Mouse (Mus musculus) forebrain, embryonic 13.5 days (tissue): ENCODE measurements around the gene Kcna5. TPM values are rescaled to one million over a fixed set of nuclear protein-coding genes. Genes with fewer than 3 reads are reported as not detected.

Source experiments
- ATAC-seq: fragments of 200-750 bp; cut with Nextera tagmentation; 2 replicates; pipeline ENCODE4 v1.8.0; 2017
- H3K27ac ChIP-seq: fragments of 300-500 bp; sonication (generic); 2 replicates; pipeline ENCODE4 v1.5.1; 2015; ENCODE audit warnings: inconsistent platforms, mild to moderate bottlenecking, moderate library complexity
- H3K27me3 ChIP-seq: fragments of 300-500 bp; sonication (generic); 2 replicates; pipeline ENCODE4 v1.6.1; 2015; ENCODE audit warnings: mild to moderate bottlenecking, inconsistent platforms
- H3K36me3 ChIP-seq: fragments of 300-500 bp; sonication (generic); 2 replicates; pipeline ENCODE4 v1.6.1; 2015; ENCODE audit warnings: mild to moderate bottlenecking, inconsistent platforms; ENCODE audit not compliant: poor library complexity, severe bottlenecking
- H3K4me1 ChIP-seq: fragments of 300-500 bp; sonication (generic); 2 replicates; pipeline ENCODE4 v1.6.1; 2015; ENCODE audit warnings: inconsistent platforms
- H3K4me2 ChIP-seq: fragments of 300-500 bp; sonication (generic); 2 replicates; pipeline ENCODE4 v1.6.1; 2015; ENCODE audit warnings: inconsistent platforms, mild to moderate bottlenecking, moderate library complexity
- H3K4me3 ChIP-seq: fragments of 300-500 bp; sonication (generic); 2 replicates; pipeline ENCODE4 v1.5.1; 2015; ENCODE audit warnings: mild to moderate bottlenecking, inconsistent platforms
- H3K9ac ChIP-seq: fragments of 300-500 bp; sonication (generic); 2 replicates; pipeline ENCODE4 v1.6.1; 2015; ENCODE audit warnings: mild to moderate bottlenecking, inconsistent platforms
- H3K9me3 ChIP-seq: fragments of 300-500 bp; sonication (generic); replicated peaks from 2 replicates; pipeline ENCODE4 v1.6.1; 2016; ENCODE audit warnings: inconsistent platforms
- WGBS: fragments of 180-500 bp; shearing (Covaris S2); methylation state at CpG from one replicate; pipeline ENCODE4 v1.1.7; 2015; 5-methylcytosine and 5-hydroxymethylcytosine counted together
- polyA plus RNA-seq: library from polyadenylated mRNA; unstranded; fragments of >200 nt; fragmentation: Nextera tagmentation; extraction: Ambion mirVana; gene quantifications from 2 replicates; pipeline ENCODE4 v1.2.1, GENCODE M21; 2015

Kcna5 gene
- polyA plus RNA-seq: 1.2 and 1.3 TPM in 2 replicates

GRCm38 (mm10) chr6:126535208-126535910 lies at the start of gene Kcna5:
Gene Kcna5, minus strand, starts transcription at chr6:126535412.
- H3K9ac ChIP-seq: 0 out of 2 replicates have a peak within 1 kb of the TSS, but pooled peaks have one; percentile 41
- ATAC-seq: peak; percentile 70
- H3K4me2 ChIP-seq: peak within 1 kb of the TSS; percentile 52
- H3K9me3 ChIP-seq: no peaks in the 10 kb centered on the region
- no peaks in the 10 kb centered on the region for H3K36me3 ChIP-seq
- no peak within 1 kb of the TSS for H3K27ac ChIP-seq
- peak within 1 kb of the TSS; percentile 22; the same call in 1 of the 2 replicates for H3K4me3 ChIP-seq
- 2% methylated on average over 15 of the region's 15 CpGs for WGBS
- H3K4me1 ChIP-seq: peaks cover 12% of the 10 kb centered on the region
- H3K27me3 ChIP-seq: peaks cover 29% of the 10 kb centered on the region

GRCm38 (mm10) chr6:126583075-126583474 lies 47.9 kb upstream of the Kcna5 start:
- no peak overlapping the region for H3K4me2 ChIP-seq
- no peak for ATAC-seq
- no peak overlapping the region for H3K4me3 ChIP-seq
- no peaks in the 10 kb centered on the region for H3K27me3 ChIP-seq
- no peaks in the 10 kb centered on the region for H3K9me3 ChIP-seq
- no peaks in the 10 kb centered on the region for H3K36me3 ChIP-seq
- H3K27ac ChIP-seq: no peak overlapping the region
- WGBS: 60% methylated on average over 7 of the region's 7 CpGs
- H3K4me1 ChIP-seq: no peaks in the 10 kb centered on the region
- H3K9ac ChIP-seq: no peak overlapping the region

- 0 out of 2 replicates have a peak, but pooled peaks have one; percentile 28 for ATAC-seq
- 86% methylated on average over 8 of the region's 8 CpGs for WGBS
- Histone ChIP-seq H3K27me3 (no peaks in the 10 kb centered on the region), H3K9me3 (no peaks in the 10 kb centered on the region), H3K36me3 (no peaks in the 10 kb centered on the region), H3K9ac (no peak overlapping the region), H3K4me1 (no peaks in the 10 kb centered on the region), H3K27ac (no peak overlapping the region), H3K4me2 (no peak overlapping the region), H3K4me3 (no peak overlapping the region)
Observed at GRCm38 (mm10) chr6:126581632-126582031, 46.4 kb upstream of the Kcna5 start.

- Histone ChIP-seq H3K27me3 (no peaks in the 10 kb centered on the region), H3K27ac (no peak overlapping the region), H3K4me1 (no peaks in the 10 kb centered on the region), H3K4me3 (no peak overlapping the region), H3K9ac (no peak overlapping the region), H3K4me2 (no peak overlapping the region), H3K9me3 (no peaks in the 10 kb centered on the region), H3K36me3 (no peaks in the 10 kb centered on the region)
- no peak for ATAC-seq
- WGBS: 83% methylated on average over 3 of the region's 3 CpGs
Observed at GRCm38 (mm10) chr6:126580571-126580970, 45.4 kb upstream of the Kcna5 start.

- H3K4me3 ChIP-seq: no peak overlapping the region
- H3K9me3 ChIP-seq: no peaks in the 10 kb centered on the region
- H3K4me1 ChIP-seq: no peaks in the 10 kb centered on the region
- WGBS: 88% methylated on average over 3 of the region's 3 CpGs
- H3K9ac ChIP-seq: no peak overlapping the region
- ATAC-seq: no peak
- no peaks in the 10 kb centered on the region for H3K36me3 ChIP-seq
- no peaks in the 10 kb centered on the region for H3K27me3 ChIP-seq
- H3K4me2 ChIP-seq: no peak overlapping the region
- no peak overlapping the region for H3K27ac ChIP-seq
Observed at GRCm38 (mm10) chr6:126577415-126577814, 42.2 kb upstream of the Kcna5 start.

- Histone ChIP-seq H3K36me3 (no peaks in the 10 kb centered on the region), H3K9ac (no peak overlapping the region), H3K4me2 (no peak overlapping the region), H3K27me3 (no peaks in the 10 kb centered on the region), H3K27ac (no peak overlapping the region), H3K4me3 (no peak overlapping the region), H3K4me1 (no peaks in the 10 kb centered on the region), H3K9me3 (no peaks in the 10 kb centered on the region)
- WGBS: 78% methylated on average over 1 of the region's 1 CpGs
- no peak for ATAC-seq
Observed at GRCm38 (mm10) chr6:126576566-126576965, 41.4 kb upstream of the Kcna5 start.

GRCm38 (mm10) chr6:126574778-126575177 lies 39.6 kb upstream of the Kcna5 start:
- Histone ChIP-seq H3K9me3 (no peaks in the 10 kb centered on the region), H3K36me3 (no peaks in the 10 kb centered on the region), H3K9ac (no peak overlapping the region), H3K4me3 (no peak overlapping the region), H3K4me2 (no peak overlapping the region), H3K27me3 (no peaks in the 10 kb centered on the region), H3K4me1 (no peaks in the 10 kb centered on the region), H3K27ac (no peak overlapping the region)
- ATAC-seq: no peak
- 84% methylated on average over 7 of the region's 7 CpGs for WGBS

GRCm38 (mm10) chr6:126573021-126573420 lies 37.8 kb upstream of the Kcna5 start:
- no peak for ATAC-seq
- H3K27ac ChIP-seq: no peak overlapping the region
- whole genome bisulfite sequencing: 81% methylated on average over 5 of the region's 5 CpGs
- H3K27me3 ChIP-seq: no peaks in the 10 kb centered on the region
- no peak overlapping the region for H3K9ac ChIP-seq
- no peaks in the 10 kb centered on the region for H3K36me3 ChIP-seq
- H3K4me2 ChIP-seq: no peak overlapping the region
- H3K4me3 ChIP-seq: no peak overlapping the region
- no peaks in the 10 kb centered on the region for H3K4me1 ChIP-seq
- no peaks in the 10 kb centered on the region for H3K9me3 ChIP-seq

- Histone ChIP-seq H3K4me3 (no peak overlapping the region), H3K9me3 (no peaks in the 10 kb centered on the region), H3K36me3 (no peaks in the 10 kb centered on the region), H3K27ac (no peak overlapping the region), H3K9ac (no peak overlapping the region), H3K4me2 (no peak overlapping the region), H3K27me3 (no peaks in the 10 kb centered on the region), H3K4me1 (no peaks in the 10 kb centered on the region)
- 80% methylated on average over 7 of the region's 7 CpGs for WGBS
- ATAC-seq: no peak
Observed at GRCm38 (mm10) chr6:126569809-126570208, 34.6 kb upstream of the Kcna5 start.

GRCm38 (mm10) chr6:126568046-126568830 lies 33.0 kb upstream of the Kcna5 start:
- no peaks in the 10 kb centered on the region for H3K4me1 ChIP-seq
- 80% methylated on average over 14 of the region's 14 CpGs for WGBS
- no peaks in the 10 kb centered on the region for H3K27me3 ChIP-seq
- ATAC-seq: no peak
- H3K9me3 ChIP-seq: no peaks in the 10 kb centered on the region
- H3K36me3 ChIP-seq: no peaks in the 10 kb centered on the region
- H3K4me3 ChIP-seq: no peak overlapping the region
- H3K9ac ChIP-seq: no peak overlapping the region
- no peak overlapping the region for H3K27ac ChIP-seq
- no peak overlapping the region for H3K4me2 ChIP-seq

- 94% methylated on average over 9 of the region's 9 CpGs for WGBS
- Histone ChIP-seq H3K27ac (no peak overlapping the region), H3K36me3 (no peaks in the 10 kb centered on the region), H3K4me3 (no peak overlapping the region), H3K4me2 (no peak overlapping the region), H3K4me1 (no peaks in the 10 kb centered on the region), H3K27me3 (no peaks in the 10 kb centered on the region), H3K9ac (no peak overlapping the region), H3K9me3 (no peaks in the 10 kb centered on the region)
- ATAC-seq: no peak
Observed at GRCm38 (mm10) chr6:126567326-126567725, 32.1 kb upstream of the Kcna5 start.

GRCm38 (mm10) chr6:126564376-126564775 lies 29.2 kb upstream of the Kcna5 start:
- no peak overlapping the region for H3K27ac ChIP-seq

More at GRCm38 (mm10) chr6:126564376-126564775, 29.2 kb upstream of the Kcna5 start:
- no peak overlapping the region for H3K9ac ChIP-seq
- no peaks in the 10 kb centered on the region for H3K36me3 ChIP-seq
- no peaks in the 10 kb centered on the region for H3K9me3 ChIP-seq
- 63% methylated on average over 6 of the region's 6 CpGs for WGBS
- H3K4me2 ChIP-seq: no peak overlapping the region
- H3K4me3 ChIP-seq: no peak overlapping the region
- H3K4me1 ChIP-seq: peaks cover 12% of the 10 kb centered on the region
- H3K27me3 ChIP-seq: no peaks in the 10 kb centered on the region
- ATAC-seq: no peak
